Mouse (Mus musculus): ENCODE results near the gene Gna11. TPM values are rescaled to one million over a fixed set of nuclear protein-coding genes. Genes with fewer than 3 reads are reported as not detected.

Gene Gna11
- polyA plus RNA-seq, 1 experiment from 2014 or later = 70.9 TPM

DNA sequence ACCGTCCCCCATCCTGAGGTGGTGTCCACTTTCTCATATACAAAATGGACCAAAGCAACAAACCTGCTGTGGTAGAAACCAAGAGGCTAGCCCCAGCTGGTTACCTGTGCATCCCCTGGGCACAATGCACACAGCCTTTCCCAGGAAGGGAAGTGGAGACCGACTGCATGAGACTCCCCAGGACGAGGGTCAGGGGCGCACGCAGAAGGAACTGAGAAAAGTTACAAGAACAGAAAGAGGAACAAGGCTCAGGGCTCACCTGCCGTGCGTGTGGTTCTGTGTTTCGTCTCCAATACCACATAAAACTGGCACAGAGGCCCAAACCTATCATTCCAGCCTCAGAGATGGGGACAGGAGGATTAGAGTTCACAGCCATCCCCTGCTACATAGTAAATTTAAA, 27.8 kb downstream of the Gna11 start:
- Histone ChIP-seq H3K27me3 (peaks cover 24% of the 10 kb centered on the region), H3K4me3 (no peak overlapping the region), H3K9me3 (0 out of 2 replicates have a peak, but pooled peaks cover 6% of the 10 kb centered on the region), H3K4me1 (no peaks in the 10 kb centered on the region), H3K27ac (replicated peaks) (no peak overlapping the region), H3K36me3 (no peaks in the 10 kb centered on the region), H3K9ac (replicated peaks) (no peak overlapping the region), H3K4me2 (replicated peaks) (no peak overlapping the region)
- no peak for ATAC-seq (ENCODE audit: low FRiP score, low read depth)
- 75% methylated on average over 8 of the region's 8 CpGs for WGBS

GRCm38 (mm10) chr10:81513798-81514197, 31.2 kb downstream of the Gna11 start:
- Histone ChIP-seq H3K27me3 (peaks cover 32% of the 10 kb centered on the region), H3K27ac (replicated peaks) (no peak overlapping the region), H3K9ac (replicated peaks) (no peak overlapping the region), H3K4me3 (no peak overlapping the region), H3K9me3 (0 out of 2 replicates have a peak, but pooled peaks cover 6% of the 10 kb centered on the region), H3K4me1 (no peaks in the 10 kb centered on the region), H3K4me2 (replicated peaks) (no peak overlapping the region), H3K36me3 (no peaks in the 10 kb centered on the region)
- ATAC-seq (ENCODE audit: low FRiP score, low read depth) = no peak
- WGBS = 86% methylated on average over 5 of the region's 5 CpGs

GRCm38 (mm10) chr10:81510246-81510810, 34.7 kb downstream of the Gna11 start:
- H3K4me3 ChIP-seq = no peak overlapping the region
- no peak overlapping the region for H3K4me2 ChIP-seq (replicated peaks)
- no peak for ATAC-seq (ENCODE audit: low FRiP score, low read depth)
- no peak overlapping the region for H3K27ac ChIP-seq (replicated peaks)
- 78% methylated on average over 14 of the region's 14 CpGs for WGBS
- no peaks in the 10 kb centered on the region for H3K4me1 ChIP-seq
- peaks cover 32% of the 10 kb centered on the region for H3K27me3 ChIP-seq
- no peak overlapping the region for H3K9ac ChIP-seq (replicated peaks)
- H3K36me3 ChIP-seq = no peaks in the 10 kb centered on the region
- 0 out of 2 replicates have a peak, but pooled peaks cover 6% of the 10 kb centered on the region for H3K9me3 ChIP-seq

DNA sequence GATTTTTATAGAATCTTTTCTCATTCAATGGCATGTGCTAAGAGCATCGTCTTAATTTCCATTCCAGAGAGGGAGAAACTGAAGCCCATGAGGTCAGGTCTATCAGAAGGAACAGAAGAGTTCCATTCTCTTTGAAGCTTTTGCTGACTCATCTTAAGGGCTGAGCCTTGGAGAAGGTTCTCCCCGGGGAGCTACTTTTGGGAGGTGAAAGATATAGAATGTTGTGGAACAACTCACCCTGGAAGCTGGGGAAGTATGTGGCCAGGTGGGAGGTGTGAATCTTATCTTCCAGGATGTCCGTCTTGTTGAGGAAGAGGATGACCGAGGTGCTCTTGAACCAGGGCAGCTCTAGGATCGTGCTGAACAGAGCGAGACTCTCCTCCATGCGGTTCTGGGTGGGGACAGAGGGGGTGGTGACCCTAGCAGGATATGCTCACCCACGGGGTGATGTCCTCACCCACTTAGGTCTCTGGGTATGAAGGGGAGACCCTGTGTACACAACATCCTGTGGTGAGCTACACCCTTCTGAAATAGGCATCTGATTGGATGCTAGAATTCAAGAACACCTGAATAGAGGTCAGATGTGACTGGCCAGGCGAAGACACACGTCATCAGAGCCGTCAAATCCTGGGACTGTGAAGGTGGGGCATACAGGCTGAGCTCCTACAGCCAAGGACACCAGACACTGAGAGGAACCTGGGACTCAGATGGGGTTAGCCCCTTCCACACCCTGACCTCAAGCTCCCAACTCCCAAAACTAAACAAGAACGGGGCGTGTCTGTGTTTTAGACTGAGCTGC, 37.1 kb downstream of the Gna11 start:
- no peaks in the 10 kb centered on the region for H3K36me3 ChIP-seq
- H3K4me1 ChIP-seq = 0 out of 2 replicates have a peak, but pooled peaks cover 1% of the 10 kb centered on the region
- no peak overlapping the region for H3K9ac ChIP-seq (replicated peaks)
- no peak for ATAC-seq (ENCODE audit: low FRiP score, low read depth)
- H3K27ac ChIP-seq (replicated peaks) = no peak overlapping the region
- H3K27me3 ChIP-seq = peaks cover 38% of the 10 kb centered on the region
- H3K4me2 ChIP-seq (replicated peaks) = no peak overlapping the region
- no peak overlapping the region for H3K4me3 ChIP-seq
- WGBS = 77% methylated on average over 13 of the region's 13 CpGs
- H3K9me3 ChIP-seq = no peaks in the 10 kb centered on the region

DNA sequence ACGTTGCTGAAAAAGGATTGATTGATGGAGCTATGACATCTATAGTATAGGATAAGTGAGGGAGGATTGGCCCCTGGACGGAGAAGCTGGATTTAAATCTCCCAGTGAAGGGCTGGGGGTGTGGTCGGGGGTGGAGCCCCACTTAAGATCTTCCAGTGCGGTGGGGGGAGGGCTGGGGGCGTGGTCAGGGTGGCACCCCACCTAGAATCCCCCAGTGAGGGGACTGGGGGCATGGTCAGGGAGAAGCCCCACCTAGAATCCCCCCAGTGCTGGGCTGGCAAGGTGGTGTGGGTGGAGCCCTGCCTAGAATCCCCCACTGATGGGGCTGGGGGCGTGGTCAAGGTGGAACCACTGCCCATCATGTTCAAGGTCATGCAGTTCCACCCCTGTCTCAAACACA, 37.9 kb downstream of the Gna11 start:
- no peak for ATAC-seq (ENCODE audit: low FRiP score, low read depth)
- Histone ChIP-seq H3K27ac (replicated peaks) (no peak overlapping the region), H3K4me1 (0 out of 2 replicates have a peak, but pooled peaks cover 2% of the 10 kb centered on the region), H3K4me3 (no peak overlapping the region), H3K36me3 (no peaks in the 10 kb centered on the region), H3K9me3 (no peaks in the 10 kb centered on the region), H3K9ac (replicated peaks) (no peak overlapping the region), H3K27me3 (peaks cover 32% of the 10 kb centered on the region), H3K4me2 (replicated peaks) (no peak overlapping the region)
- 39% methylated on average over 6 of the region's 6 CpGs for WGBS

DNA sequence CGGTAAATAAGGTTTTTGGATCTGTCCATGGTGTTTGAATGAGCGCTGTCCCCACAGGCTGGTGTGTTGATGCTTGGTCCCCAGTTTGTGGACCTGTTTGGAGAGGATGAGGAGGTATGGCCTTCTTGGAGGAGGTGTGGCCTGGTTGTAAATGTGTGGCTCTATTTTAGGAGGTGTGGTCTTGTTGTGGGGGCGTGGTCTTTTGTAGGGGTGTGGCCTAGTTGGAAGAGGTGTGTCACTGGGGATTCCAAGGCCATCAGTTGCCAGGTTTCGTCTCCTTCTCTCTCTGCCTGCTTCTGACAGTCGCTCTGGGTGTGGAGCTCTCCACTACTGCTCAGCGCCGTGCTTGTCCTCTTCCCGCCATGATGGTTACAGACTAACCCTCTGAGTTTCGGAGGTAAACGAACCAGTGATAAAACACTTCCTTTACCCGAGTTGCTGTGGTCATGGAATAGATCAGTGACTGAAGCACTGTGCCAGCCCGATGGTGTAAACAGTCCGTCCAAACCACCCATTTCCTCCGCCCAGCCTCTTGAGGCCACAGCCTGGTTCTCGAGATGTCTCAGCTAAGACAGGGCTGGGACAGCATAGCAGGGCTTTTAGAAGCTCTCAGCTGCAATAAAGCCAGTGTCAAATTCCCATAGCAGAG, 39.9 kb downstream of the Gna11 start:
- Histone ChIP-seq H3K36me3 (no peaks in the 10 kb centered on the region), H3K27me3 (peaks cover 22% of the 10 kb centered on the region), H3K27ac (replicated peaks) (no peak overlapping the region), H3K9me3 (no peaks in the 10 kb centered on the region), H3K4me1 (0 out of 2 replicates have a peak, but pooled peaks cover 2% of the 10 kb centered on the region), H3K4me3 (no peak overlapping the region), H3K9ac (replicated peaks) (no peak overlapping the region), H3K4me2 (replicated peaks) (no peak overlapping the region)
- ATAC-seq (ENCODE audit: low FRiP score, low read depth) = no peak
- WGBS = 80% methylated on average over 15 of the region's 15 CpGs

- peaks cover 18% of the 10 kb centered on the region for H3K27me3 ChIP-seq
- H3K4me3 ChIP-seq = peak overlapping the region; percentile 35
- no peaks in the 10 kb centered on the region for H3K9me3 ChIP-seq
- no peaks in the 10 kb centered on the region for H3K36me3 ChIP-seq
- WGBS = 7% methylated on average over 36 of the region's 36 CpGs
- H3K4me2 ChIP-seq (replicated peaks) = peak overlapping the region; percentile 60
- 0 out of 2 replicates have a peak, but pooled peaks cover 2% of the 10 kb centered on the region for H3K4me1 ChIP-seq
- peak overlapping the region; percentile 37; the same call in 1 of the 2 replicates for H3K9ac ChIP-seq (replicated peaks)
- peak; percentile 54; the same call in 1 of the 2 replicates for ATAC-seq (ENCODE audit: low FRiP score, low read depth)
- H3K27ac ChIP-seq (replicated peaks) = no peak overlapping the region
Measured at GRCm38 (mm10) chr10:81502658-81503057, 42.3 kb downstream of the Gna11 start.

DNA sequence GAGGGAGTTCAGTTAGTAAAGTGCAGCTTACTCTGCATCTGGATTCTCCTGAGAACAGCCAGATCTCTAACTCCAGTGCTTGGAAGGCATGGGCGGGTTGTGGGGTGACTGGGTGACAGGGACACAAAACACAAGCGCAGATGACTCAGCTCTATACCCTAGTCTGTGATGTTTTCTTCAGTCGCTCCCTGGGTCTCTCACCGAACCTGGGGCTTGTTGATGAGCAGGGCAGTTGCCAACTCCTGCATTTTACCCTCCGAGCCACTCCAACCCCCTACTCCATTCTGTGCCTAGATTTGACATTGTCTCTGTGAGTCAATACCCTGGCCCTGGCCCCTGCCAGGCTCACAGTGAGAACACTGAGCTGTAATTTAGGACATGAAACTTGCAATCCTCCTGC, 43.1 kb downstream of the Gna11 start:
- 85% methylated on average over 5 of the region's 5 CpGs for WGBS
- no peak overlapping the region for H3K9ac ChIP-seq (replicated peaks)
- no peaks in the 10 kb centered on the region for H3K36me3 ChIP-seq
- H3K4me3 ChIP-seq = no peak overlapping the region
- H3K27ac ChIP-seq (replicated peaks) = no peak overlapping the region
- 0 out of 2 replicates have a peak, but pooled peaks cover 7% of the 10 kb centered on the region for H3K4me1 ChIP-seq
- no peak for ATAC-seq (ENCODE audit: low FRiP score, low read depth)
- no peaks in the 10 kb centered on the region for H3K9me3 ChIP-seq
- H3K27me3 ChIP-seq = peaks cover 16% of the 10 kb centered on the region
- H3K4me2 ChIP-seq (replicated peaks) = no peak overlapping the region

DNA sequence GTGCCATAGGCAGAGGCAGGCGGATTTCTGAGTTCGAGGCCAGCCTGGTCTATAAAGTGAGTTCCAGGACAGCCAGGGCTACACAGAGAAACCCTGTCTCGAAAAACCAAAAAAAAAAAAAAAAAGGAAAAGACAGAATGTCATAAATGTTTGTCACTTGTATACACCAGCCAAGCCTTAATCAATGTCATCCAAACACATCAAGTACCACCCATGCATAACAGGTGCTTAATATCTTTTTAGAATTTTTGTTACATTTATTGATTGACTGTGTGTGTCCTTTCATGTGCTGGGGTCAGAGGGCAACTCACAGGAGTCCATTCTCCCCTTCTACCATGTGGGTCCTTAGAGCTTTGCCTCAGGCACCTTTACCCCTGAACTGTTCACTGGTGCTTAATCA, 45.0 kb downstream of the Gna11 start, which contains the start of gene S1pr4:
TSS of gene S1pr4 (minus strand) at position 101 of the 400 bp plus-strand sequence.
- no peak for ATAC-seq (ENCODE audit: low FRiP score, low read depth)
- H3K4me2 ChIP-seq (replicated peaks) = no peak within 1 kb of the TSS
- H3K9ac ChIP-seq (replicated peaks) = no peak within 1 kb of the TSS
- H3K27me3 ChIP-seq = peaks cover 16% of the 10 kb centered on the region
- H3K4me1 ChIP-seq = peaks cover 15% of the 10 kb centered on the region
- 80% methylated on average over 3 of the region's 3 CpGs for WGBS
- H3K4me3 ChIP-seq = no peak within 1 kb of the TSS
- no peak within 1 kb of the TSS for H3K27ac ChIP-seq (replicated peaks)
- no peaks in the 10 kb centered on the region for H3K9me3 ChIP-seq
- no peaks in the 10 kb centered on the region for H3K36me3 ChIP-seq

DNA sequence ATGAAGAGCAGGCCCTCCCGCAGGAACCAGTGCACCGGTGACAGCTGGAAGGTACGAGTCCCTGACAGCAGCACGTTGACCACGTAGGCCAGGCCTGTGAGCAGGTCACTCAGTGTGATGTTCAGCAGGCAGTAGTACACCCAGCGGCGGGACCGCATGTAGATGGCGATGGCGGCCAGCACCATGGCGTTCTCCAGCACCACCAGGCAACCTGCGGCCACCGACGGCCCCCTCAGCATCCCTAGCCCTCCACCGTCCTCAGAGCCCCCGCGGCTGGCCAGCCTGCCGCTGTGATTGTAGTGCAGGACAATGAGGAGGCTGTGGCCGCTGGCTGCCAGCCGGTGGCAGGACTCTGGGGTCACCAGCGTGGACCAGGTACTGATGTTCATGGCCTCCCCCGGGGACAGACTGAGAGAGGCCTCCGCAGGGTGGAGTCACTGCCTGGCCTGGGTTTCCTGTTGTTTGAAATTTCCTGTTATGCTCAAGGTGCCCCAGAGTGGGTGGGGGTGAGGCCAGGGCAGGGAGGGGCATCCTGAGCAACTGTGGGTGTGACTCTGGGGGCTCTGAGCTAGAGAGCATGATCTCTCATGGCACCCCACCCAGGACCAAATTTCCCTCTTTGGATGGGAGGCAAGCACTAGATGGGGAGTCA, 45.6 kb downstream of the Gna11 start:
- Histone ChIP-seq H3K9ac (replicated peaks) (no peak overlapping the region), H3K4me1 (peaks cover 21% of the 10 kb centered on the region), H3K36me3 (no peaks in the 10 kb centered on the region), H3K9me3 (no peaks in the 10 kb centered on the region), H3K4me3 (no peak overlapping the region), H3K4me2 (replicated peaks) (no peak overlapping the region), H3K27me3 (peaks cover 16% of the 10 kb centered on the region), H3K27ac (replicated peaks) (no peak overlapping the region)
- no peak for ATAC-seq (ENCODE audit: low FRiP score, low read depth)
- WGBS = 78% methylated on average over 23 of the region's 23 CpGs

- Histone ChIP-seq H3K4me1 (peaks cover 22% of the 10 kb centered on the region), H3K27me3 (peaks cover 9% of the 10 kb centered on the region), H3K9ac (replicated peaks) (no peak overlapping the region), H3K4me2 (replicated peaks) (no peak overlapping the region), H3K27ac (replicated peaks) (no peak overlapping the region), H3K36me3 (no peaks in the 10 kb centered on the region), H3K9me3 (no peaks in the 10 kb centered on the region), H3K4me3 (no peak overlapping the region)
- WGBS = 87% methylated on average over 38 of the region's 38 CpGs
- ATAC-seq (ENCODE audit: low FRiP score, low read depth) = no peak
Measured at GRCm38 (mm10) chr10:81498316-81499249, 46.4 kb downstream of the Gna11 start.
